Comparison of ENCODE assay signal across 8 mouse cellular contexts in genomic region chr1:172482518-172483360, GRCm38 (mm10). TPM values are rescaled to one million over a fixed set of nuclear protein-coding genes. Genes with fewer than 3 reads are reported as not detected.
DNase-seq lines count a peak whose midpoint lies in the region; ATAC-seq and TF ChIP-seq lines count a peak whose summit lies in the region.

No protein-coding gene starts in this region.

- no peak overlapping the region for H3K27ac ChIP-seq in cortical plate, adult 2 months (ENCODE audit: insufficient read depth, low read length)
- H3K27ac ChIP-seq in intestine, embryonic 15.5 days = peak overlapping the region; percentile 91
- no peak overlapping the region for H3K27ac ChIP-seq in macrophage

- H3K27me3 ChIP-seq in intestine, embryonic 15.5 days (replicated peaks) = no peaks in the 10 kb centered on the region

- peak overlapping the region; percentile 37 for H3K4me3 ChIP-seq in cortical plate, adult 2 months (ENCODE audit: insufficient read depth, low read length)
- H3K4me3 ChIP-seq in intestine, embryonic 15.5 days (replicated peaks) = peak overlapping the region; percentile 53
- peak overlapping the region; percentile 11; the same call in 1 of the 2 replicates for H3K4me3 ChIP-seq in macrophage (ENCODE audit: inconsistent target)

- H3K9ac ChIP-seq in intestine, embryonic 15.5 days = peak overlapping the region; percentile 63

- no peaks in the 10 kb centered on the region for H3K79me2 ChIP-seq in macrophage (ENCODE audit: inconsistent target)

- peak overlapping the region; percentile 85 for H3K4me2 ChIP-seq in intestine, embryonic 15.5 days (replicated peaks)

- 8% methylated on average over 12 of the region's 12 CpGs for WGBS in intestine, embryonic 15.5 days
- WGBS in macrophage (ENCODE audit: missing documents) = 68% methylated on average over 11 of the region's 12 CpGs

- H3K9me3 ChIP-seq in intestine, embryonic 15.5 days = no peaks in the 10 kb centered on the region

- no peak for TF ChIP-seq CTCF in cortical plate, adult 2 months (IDR thresholded peaks at IDR 0.05; ENCODE audit: extremely low read depth, insufficient read depth, low read length)

- DNase-seq in cerebellum, adult 9-11 months = peak; percentile 21
- DNase-seq in cerebellum, adult 8-10 months = no peak
- DNase-seq in adrenal gland, adult 18-20 months (ENCODE audit: low spot score in 2 of 2) = no peak
- no peak for DNase-seq in layer of hippocampus, adult 8-10 months (ENCODE audit: low spot score in 2 of 2)
- no peak for DNase-seq in thymus, postnatal 4 days

- ATAC-seq in intestine, embryonic 15.5 days = peak; percentile 35

- H3K4me1 ChIP-seq in cortical plate, adult 2 months (ENCODE audit: control insufficient read depth, insufficient read depth, low read length) = no peaks in the 10 kb centered on the region
- peaks cover 50% of the 10 kb centered on the region for H3K4me1 ChIP-seq in intestine, embryonic 15.5 days (replicated peaks)

- H3K36me3 ChIP-seq in intestine, embryonic 15.5 days = no peaks in the 10 kb centered on the region
- no peaks in the 10 kb centered on the region for H3K36me3 ChIP-seq in macrophage (ENCODE audit: inconsistent target)

- no peak for TF ChIP-seq POLR2A in cortical plate, adult 2 months (IDR thresholded peaks at IDR 0.05; ENCODE audit: extremely low read depth, insufficient read depth, low read length)

RNA-seq across cellular contexts. Expression of gene Igsf9, which starts 1.2 kb away (rescaled TPM):
- 15.6 and 16.2 TPM in 2 replicates for polyA plus RNA-seq in cortical plate, adult 2 months (2012; rRNA removed)
- polyA plus RNA-seq in intestine, embryonic 15.5 days (2015; fragmentation: Nextera tagmentation; extraction: Ambion mirVana) = 68.7 and 77.8 TPM in 2 replicates
- total RNA-seq in macrophage (2018; cell fraction: chromatin; rRNA removed) = 10 to 100 TPM in 14 of 26 experiments, 1 to 10 TPM in 12; 3.3 to 66.1 (median 16.9) TPM
- total RNA-seq in macrophage (2018; cell fraction: cytosol; rRNA removed) = 1 to 10 TPM in 15 of 26 experiments, under 1 TPM in 11; 0.43 to 3.6 (median 1.3) TPM
- 10 to 100 TPM in 15 of 26 experiments, 1 to 10 TPM in 11; 3.2 to 47.9 (median 14.3) TPM for total RNA-seq in macrophage (2018; cell fraction: nucleus; rRNA removed)
- 0.24 to 1.5 TPM (median 0.64 TPM) in 3 replicates for polyA plus RNA-seq in macrophage (2018)
- 1 to 10 TPM; 1.1 to 3.2 TPM for total RNA-seq in adrenal gland, adult 18-20 months (2021)
- 1 to 10 TPM; 4.1 to 6.6 (median 5.3) TPM for total RNA-seq in layer of hippocampus, adult 8-10 months (2022)

RNA-seq across cellular contexts. Expression of gene Slamf9, which starts 7.6 kb away (rescaled TPM):
- 1.3 and 1.4 TPM in 2 replicates for polyA plus RNA-seq in cortical plate, adult 2 months (2012; rRNA removed)
- polyA plus RNA-seq in intestine, embryonic 15.5 days (2015; fragmentation: Nextera tagmentation; extraction: Ambion mirVana) = 2.2 and 2.5 TPM in 2 replicates
- total RNA-seq in macrophage (2018; cell fraction: chromatin; rRNA removed) = 10 to 100 TPM in 13 of 26 experiments, 1 to 10 TPM in 9, under 1 TPM in 3, not detected in 1; 0.66 to 36.6 (median 11.8) TPM
- 100 to 1,000 TPM in 12 of 26 experiments, 10 to 100 TPM in 2, 1 to 10 TPM in 12; 5.5 to 152 (median 54.7) TPM for total RNA-seq in macrophage (2018; cell fraction: cytosol; rRNA removed)
- total RNA-seq in macrophage (2018; cell fraction: nucleus; rRNA removed) = 100 to 1,000 TPM in 5 of 26 experiments, 10 to 100 TPM in 10, 1 to 10 TPM in 11; 2.9 to 213 (median 40.5) TPM
- polyA plus RNA-seq in macrophage (2018) = 8.4 to 43.7 TPM (median 12.1 TPM) in 3 replicates
- 1 to 10 TPM; 3.4 to 5.0 TPM for total RNA-seq in adrenal gland, adult 18-20 months (2021)
- total RNA-seq in layer of hippocampus, adult 8-10 months (2022) = 1 to 10 TPM in 2 of 4 experiments, not detected in 2; 7.5 to 8.6 TPM

RNA-seq across cellular contexts. Expression of gene Tagln2, which starts 17.1 kb away (rescaled TPM):
- 15.8 and 18.0 TPM in 2 replicates for polyA plus RNA-seq in cortical plate, adult 2 months (2012; rRNA removed)
- 388 and 395 TPM in 2 replicates for polyA plus RNA-seq in intestine, embryonic 15.5 days (2015; fragmentation: Nextera tagmentation; extraction: Ambion mirVana)
- 100 to 1,000 TPM in 13 of 26 experiments, 10 to 100 TPM in 13; 30.9 to 294 (median 104) TPM for total RNA-seq in macrophage (2018; cell fraction: chromatin; rRNA removed)
- 100 to 1,000 TPM; 222 to 636 (median 285) TPM for total RNA-seq in macrophage (2018; cell fraction: cytosol; rRNA removed)
- total RNA-seq in macrophage (2018; cell fraction: nucleus; rRNA removed) = 100 to 1,000 TPM in 23 of 26 experiments, 10 to 100 TPM in 3; 72.7 to 364 (median 181) TPM
- 178 to 475 TPM (median 441 TPM) in 3 replicates for polyA plus RNA-seq in macrophage (2018)
- total RNA-seq in adrenal gland, adult 18-20 months (2021) = 10 to 100 TPM; 64.7 to 65.1 TPM
- 10 to 100 TPM; 11.7 to 21.0 (median 16.7) TPM for total RNA-seq in layer of hippocampus, adult 8-10 months (2022)

RNA-seq across cellular contexts. Expression of gene Cfap45, which starts 37.9 kb away (rescaled TPM):
- polyA plus RNA-seq in cortical plate, adult 2 months (2012; rRNA removed) = 3.3 and 3.6 TPM in 2 replicates
- polyA plus RNA-seq in intestine, embryonic 15.5 days (2015; fragmentation: Nextera tagmentation; extraction: Ambion mirVana) = 1.1 and 1.2 TPM in 2 replicates
- 1 to 10 TPM in 24 of 26 experiments, under 1 TPM in 2; 0.40 to 9.7 (median 4.8) TPM for total RNA-seq in macrophage (2018; cell fraction: chromatin; rRNA removed)
- 1 to 10 TPM in 16 of 26 experiments, under 1 TPM in 10; 0.62 to 1.8 (median 1.1) TPM for total RNA-seq in macrophage (2018; cell fraction: cytosol; rRNA removed)
- total RNA-seq in macrophage (2018; cell fraction: nucleus; rRNA removed) = 1 to 10 TPM in 22 of 26 experiments, under 1 TPM in 4; 0.59 to 5.6 (median 2.6) TPM
- polyA plus RNA-seq in macrophage (2018) = 1.6 to 2.7 TPM (median 1.7 TPM) in 3 replicates
- total RNA-seq in adrenal gland, adult 18-20 months (2021) = under 1 TPM; 0.35 to 0.40 TPM
- total RNA-seq in layer of hippocampus, adult 8-10 months (2022) = 1 to 10 TPM; 4.7 to 7.4 (median 5.6) TPM
